ENCODE assay signal across 12 mouse cellular contexts in the genomic region with DNA sequence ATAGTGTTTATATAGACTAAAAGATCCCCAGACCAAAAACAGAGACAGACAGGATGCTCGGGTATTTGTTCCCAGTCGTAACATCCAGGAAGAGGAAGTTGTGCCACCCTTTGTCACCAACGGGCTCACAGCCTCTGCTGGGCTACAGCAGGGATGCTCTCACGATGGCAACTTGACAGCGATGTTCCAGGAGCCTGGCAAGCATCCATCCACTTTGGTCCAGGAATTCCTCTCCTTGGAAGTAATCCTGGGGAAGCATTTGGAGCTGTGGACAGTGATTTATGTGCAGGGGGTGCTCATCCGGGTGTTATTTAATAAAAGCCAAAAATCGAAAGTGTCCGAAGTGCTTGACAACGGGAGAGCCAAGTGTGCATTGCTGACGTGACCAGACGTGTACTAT.
DNase-seq lines count a peak whose midpoint lies in the region; ATAC-seq lines count a peak whose summit lies in the region.
"Had no signal": no experiment of that assay in that cellular context is flagged by ENCODE, and none has a peak within 500 bp of the region (broad histone marks: within the 10 kb centered on the region; RNA-seq: fewer than 3 reads in every experiment).

No protein-coding gene starts in this region.

- no peak overlapping the region for H3K27ac ChIP-seq in kidney, embryonic 16.5 days (ENCODE audit: low read length)
- H3K27ac ChIP-seq: heart, embryonic 13.5 days; hindbrain, embryonic 13.5 days had no signal

- ATAC-seq in kidney, embryonic 16.5 days (ENCODE audit: low FRiP score, low TSS enrichment) = no peak

- H3K9ac ChIP-seq in kidney, embryonic 16.5 days (replicated peaks; ENCODE audit: low read length) = no peak overlapping the region
- H3K9ac ChIP-seq: heart, embryonic 13.5 days; hindbrain, embryonic 13.5 days had no signal

- H3K36me3 ChIP-seq in kidney, embryonic 16.5 days (ENCODE audit: insufficient read depth, low read length) = no peaks in the 10 kb centered on the region
- H3K36me3 ChIP-seq: heart, embryonic 13.5 days; hindbrain, embryonic 13.5 days had no signal

- DNase-seq in kidney, adult 11 months = peak; percentile 22
- DNase-seq in urinary bladder, adult 2 months (ENCODE audit: low spot score) = peak; percentile 19
- no peak for DNase-seq in urinary bladder, adult 18-20 months (ENCODE audit: low spot score in 2 of 2)
- DNase-seq in cerebellum, postnatal 10 days = peak; percentile 79 to 86
- DNase-seq in lung, postnatal 25 days (ENCODE audit: low spot score) = peak; percentile 21
- DNase-seq in heart, postnatal 4 days = no peak
- DNase-seq in adrenal gland, adult 18-20 months (ENCODE audit: low spot score in 2 of 2) = no peak
- DNase-seq: thymus, postnatal 36 days had no signal

- H3K27me3 ChIP-seq in kidney, embryonic 16.5 days (ENCODE audit: insufficient read depth, low read length) = no peaks in the 10 kb centered on the region
- H3K27me3 ChIP-seq: heart, embryonic 13.5 days; hindbrain, embryonic 13.5 days had no signal

- 0 out of 2 replicates have a peak, but pooled peaks cover 3% of the 10 kb centered on the region for H3K4me1 ChIP-seq in kidney, embryonic 16.5 days (ENCODE audit: insufficient read depth, low read length)

- H3K9me3 ChIP-seq in kidney, embryonic 16.5 days (ENCODE audit: low read length) = 0 out of 2 replicates have a peak, but pooled peaks cover 5% of the 10 kb centered on the region
- H3K9me3 ChIP-seq: hindbrain, embryonic 13.5 days had no signal

- no peak overlapping the region for H3K4me3 ChIP-seq in kidney, embryonic 16.5 days (ENCODE audit: low read length)
- H3K4me3 ChIP-seq: heart, embryonic 13.5 days; hindbrain, embryonic 13.5 days had no signal

- no peak overlapping the region for H3K4me2 ChIP-seq in kidney, embryonic 16.5 days (replicated peaks; ENCODE audit: low read depth, low read length)
- H3K4me2 ChIP-seq: heart, embryonic 13.5 days; hindbrain, embryonic 13.5 days; midbrain, embryonic 11.5 days had no signal

- WGBS in kidney, embryonic 16.5 days = 67% methylated on average over 11 of the region's 11 CpGs

Comparison
In these comparisons a context has a peak if more than half of its experiments do, and no peak if none do; other contexts are left out.
1. DNase-seq: peak in kidney, adult 11 months (single experiment), urinary bladder, adult 2 months (single experiment), cerebellum, postnatal 10 days (2 of 2) and lung, postnatal 25 days (single experiment); none in urinary bladder, adult 18-20 months (0 of 2), heart, postnatal 4 days (single experiment) and adrenal gland, adult 18-20 months (0 of 2).